ENCODE assay signal across 8 mouse cellular contexts in genomic region chr11:97988530-97989096, GRCm38 (mm10). TPM values are rescaled to one million over a fixed set of nuclear protein-coding genes. Genes with fewer than 3 reads are reported as not detected.
DNase-seq lines count a peak whose midpoint lies in the region; ATAC-seq and TF ChIP-seq lines count a peak whose summit lies in the region.

No protein-coding gene starts in this region.

- peak overlapping the region; percentile 80 for H3K9ac ChIP-seq in kidney, embryonic 14.5 days (ENCODE audit: low read depth, low read length)
- peak overlapping the region; percentile 71 for H3K9ac ChIP-seq in limb, embryonic 15.5 days
- peak overlapping the region; percentile 67 for H3K9ac ChIP-seq in midbrain, postnatal 0 days (replicated peaks; ENCODE audit: low read length, poor library complexity, severe bottlenecking)

- peaks cover 54% of the 10 kb centered on the region for H3K27me3 ChIP-seq in heart, embryonic 10.5 days (ENCODE audit: insufficient read depth, poor library complexity, severe bottlenecking)
- H3K27me3 ChIP-seq in kidney, embryonic 14.5 days (ENCODE audit: control insufficient read depth, insufficient read depth, low read length): peaks cover 23% of the 10 kb centered on the region
- H3K27me3 ChIP-seq in limb, embryonic 15.5 days: peaks cover 27% of the 10 kb centered on the region
- H3K27me3 ChIP-seq in midbrain, postnatal 0 days (ENCODE audit: insufficient read depth, low read length): peaks cover 8% of the 10 kb centered on the region

- H3K4me1 ChIP-seq in embryonic fibroblast, embryonic 13.5 days (ENCODE audit: control insufficient read depth, insufficient read depth, low read length): peaks cover 3% of the 10 kb centered on the region; the same call in 1 of the 2 replicates
- H3K4me1 ChIP-seq in heart, embryonic 10.5 days: peaks cover 33% of the 10 kb centered on the region
- peaks cover 23% of the 10 kb centered on the region for H3K4me1 ChIP-seq in kidney, embryonic 14.5 days (ENCODE audit: control insufficient read depth, insufficient read depth, low read length)
- peaks cover 36% of the 10 kb centered on the region for H3K4me1 ChIP-seq in limb, embryonic 15.5 days
- H3K4me1 ChIP-seq in midbrain, postnatal 0 days (ENCODE audit: insufficient read depth, low read length): 0 out of 2 replicates have a peak, but pooled peaks cover 5% of the 10 kb centered on the region

- no peaks in the 10 kb centered on the region for H3K9me3 ChIP-seq in heart, embryonic 10.5 days
- no peaks in the 10 kb centered on the region for H3K9me3 ChIP-seq in kidney, embryonic 14.5 days (ENCODE audit: control insufficient read depth, low read length)
- H3K9me3 ChIP-seq in limb, embryonic 15.5 days: no peaks in the 10 kb centered on the region
- H3K9me3 ChIP-seq in midbrain, postnatal 0 days (ENCODE audit: low read length): no peaks in the 10 kb centered on the region

- no peaks in the 10 kb centered on the region for H3K36me3 ChIP-seq in heart, embryonic 10.5 days
- H3K36me3 ChIP-seq in kidney, embryonic 14.5 days (ENCODE audit: control insufficient read depth, insufficient read depth, low read length): no peaks in the 10 kb centered on the region
- no peaks in the 10 kb centered on the region for H3K36me3 ChIP-seq in limb, embryonic 15.5 days
- no peaks in the 10 kb centered on the region for H3K36me3 ChIP-seq in midbrain, postnatal 0 days (ENCODE audit: insufficient read depth, low read length)

- peak; percentile 93 for DNase-seq in CD4-positive helper T cell, adult 2 months (ENCODE audit: low read depth, low spot score)
- peak; percentile 94 for DNase-seq in brain, adult 2 months (ENCODE audit: low read depth, low spot score)
- peak; percentile 95 for DNase-seq in heart, embryonic 10.5 days (ENCODE audit: low spot score)
- peak; percentile 94 for DNase-seq in midbrain, postnatal 0 days (ENCODE audit: low spot score)
- peak; percentile 81 to 88 for DNase-seq in spleen, postnatal 10 days (ENCODE audit: low spot score in 2 of 2)

- peak; percentile 81 for ATAC-seq in kidney, embryonic 14.5 days (ENCODE audit: low FRiP score, low TSS enrichment)
- peak; percentile 88 for ATAC-seq in limb, embryonic 15.5 days (ENCODE audit: insufficient number of reproducible peaks, low FRiP score, low TSS enrichment, low read depth)
- ATAC-seq in midbrain, postnatal 0 days (ENCODE audit: low FRiP score): peak; percentile 80

- peak overlapping the region; percentile 96 for H3K4me3 ChIP-seq in embryonic fibroblast, embryonic 13.5 days (ENCODE audit: insufficient read depth, low read length)
- H3K4me3 ChIP-seq in heart, embryonic 10.5 days: peak overlapping the region; percentile 94
- peak overlapping the region; percentile 82 for H3K4me3 ChIP-seq in kidney, embryonic 14.5 days (ENCODE audit: low read length)
- peak overlapping the region; percentile 65 for H3K4me3 ChIP-seq in limb, embryonic 15.5 days
- H3K4me3 ChIP-seq in midbrain, postnatal 0 days (ENCODE audit: low read depth, low read length): peak overlapping the region; percentile 72

- no peak for TF ChIP-seq CTCF in embryonic fibroblast, embryonic 13.5 days (IDR thresholded peaks at IDR 0.05; ENCODE audit: borderline replicate concordance, insufficient read depth, low read length)
- no peak for TF ChIP-seq CTCF in midbrain, postnatal 0 days (IDR thresholded peaks at IDR 0.05)

- peak overlapping the region; percentile 65 for H3K4me2 ChIP-seq in kidney, embryonic 14.5 days (replicated peaks; ENCODE audit: low read depth, low read length)
- H3K4me2 ChIP-seq in limb, embryonic 15.5 days: peak overlapping the region; percentile 50
- peak overlapping the region; percentile 66 for H3K4me2 ChIP-seq in midbrain, postnatal 0 days (ENCODE audit: low read depth, low read length, poor library complexity, severe bottlenecking)

- no peak for TF ChIP-seq POLR2A in embryonic fibroblast, embryonic 13.5 days (IDR thresholded peaks at IDR 0.05; ENCODE audit: low read depth, low read length)

- H3K27ac ChIP-seq in embryonic fibroblast, embryonic 13.5 days (ENCODE audit: insufficient read depth, low read length): peak overlapping the region; percentile 64
- peak overlapping the region; percentile 90 for H3K27ac ChIP-seq in heart, embryonic 10.5 days
- H3K27ac ChIP-seq in kidney, embryonic 14.5 days (ENCODE audit: low read depth, low read length): peak overlapping the region; percentile 82
- H3K27ac ChIP-seq in limb, embryonic 15.5 days: peak overlapping the region; percentile 90
- peak overlapping the region; percentile 77 for H3K27ac ChIP-seq in midbrain, postnatal 0 days (ENCODE audit: low read depth, low read length)

- under 1% methylated on average over 26 of the region's 26 CpGs for WGBS in heart, embryonic 10.5 days
- under 1% methylated on average over 26 of the region's 26 CpGs for WGBS in kidney, embryonic 14.5 days
- WGBS in limb, embryonic 15.5 days: under 1% methylated on average over 26 of the region's 26 CpGs
- under 1% methylated on average over 26 of the region's 26 CpGs for WGBS in midbrain, postnatal 0 days

RNA-seq across cellular contexts. Expression of gene Plxdc1, which starts 2.4 kb away (rescaled TPM):
- 0.68 and 0.86 TPM in 2 replicates for polyA plus RNA-seq in embryonic fibroblast, embryonic 13.5 days (2011; ENCODE audit: insufficient read length, low read depth, missing spikeins)
- not detected in 2 replicates for polyA plus RNA-seq in heart, embryonic 10.5 days (2016; fragmentation: Nextera tagmentation; extraction: Ambion mirVana)
- 0.69 and 1.7 TPM in 2 replicates for polyA plus RNA-seq in kidney, embryonic 14.5 days (2014; fragmentation: Nextera tagmentation; extraction: Ambion mirVana)
- polyA plus RNA-seq in limb, embryonic 15.5 days (2015; fragmentation: Nextera tagmentation; extraction: Ambion mirVana): 1.7 TPM in 2 replicates
- total RNA-seq in midbrain, postnatal 0 days (2014; rRNA removed): 2.4 and 3.1 TPM in 2 replicates
- polyA plus RNA-seq in midbrain, postnatal 0 days (2015; fragmentation: Nextera tagmentation; extraction: Ambion mirVana): 4.9 and 5.6 TPM in 2 replicates

RNA-seq across cellular contexts. Expression of gene Arl5c, which starts 7.4 kb away (rescaled TPM):
- 2.2 and 3.8 TPM in 2 replicates for polyA plus RNA-seq in embryonic fibroblast, embryonic 13.5 days (2011; ENCODE audit: insufficient read length, low read depth, missing spikeins)
- 9.8 and 15.7 TPM in 2 replicates for polyA plus RNA-seq in heart, embryonic 10.5 days (2016; fragmentation: Nextera tagmentation; extraction: Ambion mirVana)
- 9.3 and 16.2 TPM in 2 replicates for polyA plus RNA-seq in kidney, embryonic 14.5 days (2014; fragmentation: Nextera tagmentation; extraction: Ambion mirVana)
- 13.8 and 16.4 TPM in 2 replicates for polyA plus RNA-seq in limb, embryonic 15.5 days (2015; fragmentation: Nextera tagmentation; extraction: Ambion mirVana)
- total RNA-seq in midbrain, postnatal 0 days (2014; rRNA removed): 1.1 and 2.9 TPM in 2 replicates
- 2.9 and 4.5 TPM in 2 replicates for polyA plus RNA-seq in midbrain, postnatal 0 days (2015; fragmentation: Nextera tagmentation; extraction: Ambion mirVana)

RNA-seq across cellular contexts. Expression of gene Cacnb1, which starts 34.2 kb away (rescaled TPM):
- 4.9 and 7.1 TPM in 2 replicates for polyA plus RNA-seq in embryonic fibroblast, embryonic 13.5 days (2011; ENCODE audit: insufficient read length, low read depth, missing spikeins)
- 4.6 and 5.3 TPM in 2 replicates for polyA plus RNA-seq in heart, embryonic 10.5 days (2016; fragmentation: Nextera tagmentation; extraction: Ambion mirVana)
- polyA plus RNA-seq in kidney, embryonic 14.5 days (2014; fragmentation: Nextera tagmentation; extraction: Ambion mirVana): 11.7 and 12.3 TPM in 2 replicates
- 19.6 and 31.1 TPM in 2 replicates for polyA plus RNA-seq in limb, embryonic 15.5 days (2015; fragmentation: Nextera tagmentation; extraction: Ambion mirVana)
- 89.1 and 96.4 TPM in 2 replicates for total RNA-seq in midbrain, postnatal 0 days (2014; rRNA removed)
- 61.1 and 63.2 TPM in 2 replicates for polyA plus RNA-seq in midbrain, postnatal 0 days (2015; fragmentation: Nextera tagmentation; extraction: Ambion mirVana)

RNA-seq across cellular contexts. Expression of gene Rpl19, which starts 37.9 kb away (rescaled TPM):
- 1,914 and 2,034 TPM in 2 replicates for polyA plus RNA-seq in embryonic fibroblast, embryonic 13.5 days (2011; ENCODE audit: insufficient read length, low read depth, missing spikeins)
- polyA plus RNA-seq in heart, embryonic 10.5 days (2016; fragmentation: Nextera tagmentation; extraction: Ambion mirVana): 867 and 1,011 TPM in 2 replicates
- polyA plus RNA-seq in kidney, embryonic 14.5 days (2014; fragmentation: Nextera tagmentation; extraction: Ambion mirVana): 1,236 and 1,648 TPM in 2 replicates
- polyA plus RNA-seq in limb, embryonic 15.5 days (2015; fragmentation: Nextera tagmentation; extraction: Ambion mirVana): 1,005 and 1,062 TPM in 2 replicates
- total RNA-seq in midbrain, postnatal 0 days (2014; rRNA removed): 597 and 686 TPM in 2 replicates
- polyA plus RNA-seq in midbrain, postnatal 0 days (2015; fragmentation: Nextera tagmentation; extraction: Ambion mirVana): 591 and 620 TPM in 2 replicates

Comparison
In these comparisons a context has a peak if more than half of its experiments do, and no peak if none do; other contexts are left out.
1. Peak in every context shown above with its lines: DNase-seq, ATAC-seq, H3K4me3 ChIP-seq and H3K27ac ChIP-seq.